Mouse (Mus musculus) hindbrain, embryonic 15.5 days (tissue): ENCODE data around the gene Slc12a8. TPM values are rescaled to one million over a fixed set of nuclear protein-coding genes. Genes with fewer than 3 reads are reported as not detected.
A peak's percentile ranks its signal among the peaks of the same experiment; 100 is the strongest.

Source experiments
- ATAC-seq: fragments of 200-750 bp; cut with Nextera tagmentation; 2 replicates; pipeline ENCODE4 v1.8.0; 2017; ENCODE audit warnings: low read depth, moderate number of reproducible peaks, moderate TSS enrichment; ENCODE audit not compliant: low FRiP score
- H3K27ac ChIP-seq: fragments of 300-500 bp; sonication (generic); replicated peaks from 2 replicates; pipeline ENCODE4 v1.5.1; 2015; ENCODE audit warnings: mild to moderate bottlenecking, inconsistent platforms
- H3K27me3 ChIP-seq: fragments of 300-500 bp; sonication (generic); 2 replicates; pipeline ENCODE4 v1.6.1; 2015; ENCODE audit warnings: control low read depth, inconsistent platforms
- H3K36me3 ChIP-seq: fragments of 300-500 bp; sonication (generic); 2 replicates; pipeline ENCODE4 v1.6.1; 2015; ENCODE audit warnings: control low read depth, inconsistent platforms
- H3K4me1 ChIP-seq: fragments of 300-500 bp; sonication (generic); replicated peaks from 2 replicates; pipeline ENCODE4 v1.6.1; 2015; ENCODE audit warnings: control low read depth, inconsistent platforms
- H3K4me2 ChIP-seq: fragments of 300-500 bp; sonication (generic); 2 replicates; pipeline ENCODE4 v1.6.1; 2015; ENCODE audit warnings: moderate library complexity, mild to moderate bottlenecking, inconsistent platforms
- H3K4me3 ChIP-seq: fragments of 300-500 bp; sonication (generic); 2 replicates; pipeline ENCODE4 v1.5.1; 2015; ENCODE audit warnings: mild to moderate bottlenecking, inconsistent platforms
- H3K9ac ChIP-seq: fragments of 300-500 bp; sonication (generic); 2 replicates; pipeline ENCODE4 v1.6.1; 2015; ENCODE audit warnings: inconsistent platforms
- H3K9me3 ChIP-seq: fragments of 300-500 bp; sonication (generic); 2 replicates; pipeline ENCODE4 v1.6.1; 2016; ENCODE audit warnings: control low read depth, inconsistent platforms
- WGBS: fragments of 180-500 bp; shearing (Covaris S2); methylation state at CpG from one replicate; pipeline ENCODE4 v1.1.7; 2015; 5-methylcytosine and 5-hydroxymethylcytosine counted together
- polyA plus RNA-seq: library from polyadenylated mRNA; unstranded; fragments of >200 nt; fragmentation: Nextera tagmentation; extraction: Ambion mirVana; gene quantifications from 2 replicates; pipeline ENCODE4 v1.2.1, GENCODE M21; 2015

The Slc12a8 gene
- polyA plus RNA-seq, 1 experiment from 2014 or later = 0.69 TPM

- Histone ChIP-seq H3K27me3 (no peaks in the 10 kb centered on the region), H3K9me3 (no peaks in the 10 kb centered on the region), H3K4me2 (no peak overlapping the region), H3K4me1 (0 out of 2 replicates have a peak, but pooled peaks cover under 1% of the 10 kb centered on the region), H3K9ac (no peak overlapping the region), H3K36me3 (no peaks in the 10 kb centered on the region), H3K27ac (no peak overlapping the region), H3K4me3 (no peak overlapping the region)
- 84% methylated on average over 6 of the region's 6 CpGs for WGBS
- no peak for ATAC-seq
Observed at GRCm38 (mm10) chr16:33575728-33576127, 58.6 kb downstream of the Slc12a8 start.

- no peak overlapping the region for H3K27ac ChIP-seq
- H3K4me3 ChIP-seq = no peak overlapping the region
- 78% methylated on average over 36 of the region's 36 CpGs for WGBS
- 0 out of 2 replicates have a peak, but pooled peaks cover 4% of the 10 kb centered on the region for H3K4me1 ChIP-seq
- ATAC-seq = peak; percentile 64; the same call in 1 of the 2 replicates
- no peak overlapping the region for H3K9ac ChIP-seq
- H3K27me3 ChIP-seq = no peaks in the 10 kb centered on the region
- H3K4me2 ChIP-seq = no peak overlapping the region
- H3K9me3 ChIP-seq = no peaks in the 10 kb centered on the region
- no peaks in the 10 kb centered on the region for H3K36me3 ChIP-seq
Observed at GRCm38 (mm10) chr16:33576271-33577189, 59.4 kb downstream of the Slc12a8 start.

DNA sequence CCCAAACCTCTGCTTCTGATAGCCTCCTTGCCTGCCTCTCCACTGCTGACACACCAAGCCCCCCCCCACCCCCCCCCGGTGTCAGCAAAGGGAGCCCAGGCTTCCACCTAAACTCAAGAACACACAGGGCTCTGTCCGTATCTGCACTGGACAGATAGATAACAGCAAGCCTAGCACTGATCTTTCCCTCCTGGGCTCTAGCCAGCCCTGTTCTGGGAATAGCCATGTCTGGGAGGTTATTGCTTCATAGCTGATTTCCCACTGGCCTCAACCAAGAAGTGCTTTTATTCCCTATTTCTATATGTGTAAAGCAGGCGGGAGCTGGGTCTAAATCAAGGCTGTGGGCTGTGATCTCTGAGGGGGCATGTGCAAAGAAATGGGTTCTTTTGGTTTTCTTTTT, 61.3 kb downstream of the Slc12a8 start:
- H3K27me3 ChIP-seq = no peaks in the 10 kb centered on the region
- ATAC-seq = no peak
- 0 out of 2 replicates have a peak, but pooled peaks cover 5% of the 10 kb centered on the region for H3K4me1 ChIP-seq
- 74% methylated on average over 3 of the region's 3 CpGs for WGBS
- H3K36me3 ChIP-seq = no peaks in the 10 kb centered on the region
- H3K9me3 ChIP-seq = no peaks in the 10 kb centered on the region
- H3K9ac ChIP-seq = no peak overlapping the region
- H3K4me2 ChIP-seq = no peak overlapping the region
- no peak overlapping the region for H3K4me3 ChIP-seq
- H3K27ac ChIP-seq = no peak overlapping the region

DNA sequence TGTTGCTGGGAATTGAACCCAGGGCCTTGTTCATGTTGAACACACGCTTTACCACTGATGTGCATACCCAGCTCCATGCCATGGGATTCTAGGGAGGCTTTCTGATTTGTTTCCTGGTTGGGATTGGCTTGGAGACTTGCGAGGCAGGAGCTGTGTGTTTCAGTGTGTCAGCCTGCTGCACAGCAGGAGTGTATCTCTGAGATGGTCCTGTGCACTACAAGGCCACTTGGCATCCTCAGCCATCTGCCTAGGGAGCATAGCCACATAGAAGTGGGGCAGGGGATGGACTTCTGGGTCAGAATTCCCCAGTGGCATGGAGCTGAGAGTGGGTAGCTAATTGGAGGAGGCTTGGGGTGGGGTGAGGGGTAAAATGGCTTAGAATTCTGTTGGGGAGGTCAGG, 63.2 kb downstream of the Slc12a8 start:
- H3K4me3 ChIP-seq = no peak overlapping the region
- H3K27me3 ChIP-seq = no peaks in the 10 kb centered on the region
- 80% methylated on average over 2 of the region's 2 CpGs for WGBS
- H3K36me3 ChIP-seq = no peaks in the 10 kb centered on the region
- H3K27ac ChIP-seq = peak overlapping the region; percentile 58
- no peak overlapping the region for H3K4me2 ChIP-seq
- no peak overlapping the region for H3K9ac ChIP-seq
- H3K9me3 ChIP-seq = no peaks in the 10 kb centered on the region
- peaks cover 22% of the 10 kb centered on the region for H3K4me1 ChIP-seq
- ATAC-seq = no peak

- H3K4me3 ChIP-seq = no peak overlapping the region
- H3K9ac ChIP-seq = no peak overlapping the region
- H3K4me1 ChIP-seq = peaks cover 22% of the 10 kb centered on the region
- H3K9me3 ChIP-seq = no peaks in the 10 kb centered on the region
- no peaks in the 10 kb centered on the region for H3K36me3 ChIP-seq
- ATAC-seq = peak; percentile 36; the same call in 1 of the 2 replicates
- no peaks in the 10 kb centered on the region for H3K27me3 ChIP-seq
- no peak overlapping the region for H3K4me2 ChIP-seq
- H3K27ac ChIP-seq = peak overlapping the region; percentile 58
Observed at GRCm38 (mm10) chr16:33580736-33581241, 63.7 kb downstream of the Slc12a8 start.

- 59% methylated on average over 4 of the region's 4 CpGs for WGBS
- no peaks in the 10 kb centered on the region for H3K9me3 ChIP-seq
- H3K27ac ChIP-seq = peak overlapping the region; percentile 58; the same call in 1 of the 2 replicates
Observed at GRCm38 (mm10) chr16:33581661-33582099, 64.6 kb downstream of the Slc12a8 start.

DNA sequence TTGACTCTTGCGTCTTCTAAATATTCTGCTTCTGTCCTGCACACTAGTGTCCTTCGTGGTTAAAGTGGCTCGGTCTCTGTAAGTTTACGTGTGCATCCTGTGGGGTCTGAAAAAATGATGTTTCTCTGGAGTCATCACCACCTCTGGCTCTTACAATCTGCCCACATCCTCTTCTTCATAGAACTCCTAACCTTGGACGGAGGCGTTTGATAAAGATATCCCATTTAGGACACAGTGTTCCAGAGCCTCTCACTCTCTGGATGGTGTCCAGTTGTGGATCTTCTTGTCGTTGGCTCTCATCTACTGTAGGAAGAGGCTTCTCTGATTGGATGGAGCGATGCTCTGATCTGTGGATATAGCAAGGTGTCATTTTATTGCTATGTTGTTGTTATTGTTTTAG, 65.4 kb downstream of the Slc12a8 start:
- H3K9ac ChIP-seq = no peak overlapping the region
- no peaks in the 10 kb centered on the region for H3K36me3 ChIP-seq
- H3K27me3 ChIP-seq = no peaks in the 10 kb centered on the region
- H3K9me3 ChIP-seq = no peaks in the 10 kb centered on the region
- WGBS = 98% methylated on average over 8 of the region's 8 CpGs
- H3K4me2 ChIP-seq = no peak overlapping the region
- peaks cover 22% of the 10 kb centered on the region for H3K4me1 ChIP-seq
- no peak for ATAC-seq
- no peak overlapping the region for H3K27ac ChIP-seq
- H3K4me3 ChIP-seq = no peak overlapping the region

More at GRCm38 (mm10) chr16:33581661-33582099, 64.6 kb downstream of the Slc12a8 start:
- H3K27me3 ChIP-seq = no peaks in the 10 kb centered on the region
- H3K4me3 ChIP-seq = no peak overlapping the region
- H3K9ac ChIP-seq = no peak overlapping the region
- no peak overlapping the region for H3K4me2 ChIP-seq
- no peaks in the 10 kb centered on the region for H3K36me3 ChIP-seq
- ATAC-seq = no peak
- H3K4me1 ChIP-seq = peaks cover 22% of the 10 kb centered on the region

DNA sequence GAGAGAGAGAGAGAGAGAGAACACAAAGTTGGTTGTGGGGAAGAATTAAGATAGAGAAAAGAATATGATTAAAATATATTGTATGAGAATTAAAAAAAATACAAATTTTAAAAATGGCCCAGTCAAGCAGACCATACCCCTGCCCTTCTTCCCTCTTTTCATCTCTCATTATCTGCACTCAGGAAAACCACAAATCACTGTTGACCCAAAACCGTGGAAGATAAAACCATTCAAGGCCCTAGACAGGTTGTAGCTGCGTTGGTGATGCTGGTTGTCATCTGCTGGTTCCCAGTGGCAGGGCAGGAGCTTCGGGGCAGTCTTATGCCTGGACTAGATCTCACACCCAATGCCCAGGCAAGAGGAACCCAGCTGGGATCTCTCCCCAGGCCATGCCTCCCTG, 66.2 kb downstream of the Slc12a8 start:
- no peak for ATAC-seq
- Histone ChIP-seq H3K9me3 (no peaks in the 10 kb centered on the region), H3K27me3 (no peaks in the 10 kb centered on the region), H3K36me3 (no peaks in the 10 kb centered on the region), H3K4me2 (no peak overlapping the region), H3K4me3 (no peak overlapping the region), H3K27ac (no peak overlapping the region), H3K9ac (no peak overlapping the region), H3K4me1 (peaks cover 22% of the 10 kb centered on the region)
- WGBS = 67% methylated on average over 3 of the region's 3 CpGs

DNA sequence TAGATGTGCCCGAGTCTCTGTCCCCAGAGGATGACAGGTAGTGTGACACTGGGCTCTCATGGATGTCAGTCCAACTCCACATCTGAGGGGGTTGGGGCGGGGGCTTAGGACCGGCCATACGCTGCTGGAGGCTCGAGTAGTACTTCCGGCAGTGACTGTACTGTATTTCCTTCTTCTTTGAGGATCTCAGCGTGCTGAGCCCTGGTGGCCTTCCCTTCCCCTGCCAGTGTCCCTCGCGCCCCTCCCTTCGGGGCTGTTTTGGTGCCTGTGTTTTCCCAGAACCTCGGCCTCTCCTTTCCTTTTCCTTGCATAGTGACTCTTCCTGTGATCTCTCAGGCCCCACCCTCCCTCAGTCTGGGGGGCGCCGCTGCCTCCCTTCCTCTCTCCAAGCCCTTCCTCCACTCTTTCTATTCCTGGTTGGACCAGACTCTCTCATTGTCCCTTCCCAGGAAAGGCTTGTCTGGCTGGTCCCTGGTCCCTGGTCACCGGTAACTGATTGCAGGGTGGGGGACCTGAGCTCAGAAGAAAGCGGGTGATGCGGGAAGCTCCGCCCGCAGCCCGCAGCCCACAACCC, 66.8 kb downstream of the Slc12a8 start:
- Histone ChIP-seq H3K4me2 (peak overlapping the region; percentile 48), H3K36me3 (no peaks in the 10 kb centered on the region), H3K9me3 (no peaks in the 10 kb centered on the region), H3K27me3 (no peaks in the 10 kb centered on the region), H3K4me1 (peaks cover 22% of the 10 kb centered on the region), H3K27ac (peak overlapping the region; percentile 60), H3K9ac (no peak overlapping the region), H3K4me3 (peak overlapping the region; percentile 8; the same call in 1 of the 2 replicates)
- WGBS = 26% methylated on average over 19 of the region's 19 CpGs
- ATAC-seq = peak; percentile 51; the same call in 1 of the 2 replicates

DNA sequence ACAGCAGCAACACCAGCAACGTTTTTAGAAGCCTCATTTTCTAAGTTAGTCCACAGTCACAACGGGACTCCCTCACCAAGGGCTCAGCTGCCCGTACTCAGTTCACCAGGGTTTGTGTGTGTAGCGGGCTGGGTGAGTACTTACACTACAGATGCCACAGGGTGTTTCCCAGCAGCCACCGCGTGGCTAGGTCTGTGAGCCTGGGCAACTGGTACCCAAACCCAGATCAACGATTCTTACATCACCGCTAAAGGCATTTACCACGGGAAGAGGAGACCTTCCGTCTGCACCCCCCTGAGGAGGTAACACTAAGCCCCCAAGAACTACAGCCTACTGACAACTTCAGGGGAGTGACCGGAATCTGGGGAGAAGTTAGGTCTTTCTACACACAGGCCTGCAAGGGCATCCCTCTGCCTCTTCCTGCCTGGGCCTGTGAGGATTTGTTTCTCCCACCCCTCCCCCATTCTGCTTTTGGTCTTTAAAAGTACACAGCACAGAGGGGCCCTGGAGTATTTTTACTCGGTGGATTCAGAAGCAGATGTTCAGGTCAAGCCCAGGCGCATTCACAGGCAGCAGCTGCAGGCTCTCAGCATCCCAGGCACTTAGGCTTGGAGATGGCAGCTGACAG, 67.4 kb downstream of the Slc12a8 start:
- Histone ChIP-seq H3K27me3 (no peaks in the 10 kb centered on the region), H3K27ac (peak overlapping the region; percentile 60), H3K9me3 (no peaks in the 10 kb centered on the region), H3K9ac (no peak overlapping the region), H3K36me3 (no peaks in the 10 kb centered on the region), H3K4me3 (peak overlapping the region; percentile 8; the same call in 1 of the 2 replicates), H3K4me2 (peak overlapping the region; percentile 48), H3K4me1 (peaks cover 22% of the 10 kb centered on the region)
- WGBS = 20% methylated on average over 13 of the region's 13 CpGs
- no peak for ATAC-seq

DNA sequence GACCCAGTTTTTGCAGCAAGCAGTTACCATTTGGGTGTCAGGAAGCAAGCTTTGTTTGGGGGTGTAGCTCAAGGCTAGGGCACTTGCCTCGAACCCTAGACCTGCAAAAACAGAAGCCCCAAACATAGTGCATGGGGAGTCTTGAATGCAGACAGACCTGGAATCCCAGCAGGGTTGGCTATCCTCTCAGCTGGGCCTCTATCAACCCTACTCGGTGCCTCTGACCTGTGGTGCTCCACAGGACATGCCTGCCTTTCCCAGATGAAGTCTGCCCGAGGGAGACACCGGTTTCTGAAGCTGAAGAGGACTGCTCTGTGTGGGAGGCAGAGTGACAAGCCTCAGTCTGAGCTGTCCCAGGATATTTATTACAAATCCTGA, 67.9 kb downstream of the Slc12a8 start:
- no peaks in the 10 kb centered on the region for H3K36me3 ChIP-seq
- no peak for ATAC-seq
- no peaks in the 10 kb centered on the region for H3K9me3 ChIP-seq

More for the DNA sequence above, 67.9 kb downstream of the Slc12a8 start:
- H3K4me1 ChIP-seq = peaks cover 22% of the 10 kb centered on the region
- H3K9ac ChIP-seq = no peak overlapping the region
- H3K27me3 ChIP-seq = no peaks in the 10 kb centered on the region
- H3K27ac ChIP-seq = peak overlapping the region; percentile 60
- H3K4me3 ChIP-seq = no peak overlapping the region
- 21% methylated on average over 4 of the region's 4 CpGs for WGBS
- no peak overlapping the region for H3K4me2 ChIP-seq
